Mouse (Mus musculus): ENCODE results near the gene Atg4c. TPM values are rescaled to one million over a fixed set of nuclear protein-coding genes. Genes with fewer than 3 reads are reported as not detected.

Atg4c gene
- total and polyA plus RNA-seq, 3 experiments: 1.2 to 2.3 TPM; not detected in 1

DNA sequence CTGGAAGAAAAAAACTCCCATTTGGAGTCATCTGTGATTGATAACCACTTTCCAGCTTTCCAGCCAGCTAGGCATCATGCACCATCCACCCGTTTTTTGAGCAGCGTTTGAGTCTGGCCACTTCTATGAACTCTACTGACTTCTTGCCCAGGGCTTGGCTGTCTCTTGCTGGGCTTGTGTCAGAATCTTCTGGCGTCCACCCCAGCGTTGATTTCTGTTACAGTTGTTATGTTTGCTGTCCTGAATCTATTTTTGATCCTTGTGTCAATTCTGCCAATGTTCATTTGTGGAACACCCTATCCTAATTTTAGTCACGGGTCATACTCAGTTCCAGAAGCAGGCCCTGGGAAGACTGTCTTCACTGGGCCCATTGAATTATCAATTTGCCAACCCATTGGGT lies 12.8 kb upstream of the Atg4c start:
- Histone ChIP-seq H3K27ac (ENCODE audit: control insufficient read depth, low read depth, low read length) (no peak overlapping the region), H3K4me1 (ENCODE audit: control insufficient read depth in 1 of 2, insufficient read depth in 2 of 2, low read length in 2 of 2) (no peaks in the 10 kb centered on the region; a peak in 2 of 4 replicates), H3K9ac (ENCODE audit: control insufficient read depth, low read depth, low read length, poor library complexity, severe bottlenecking) (no peak overlapping the region), H3K9me3 (replicated peaks; ENCODE audit: insufficient read depth, low read length) (no peaks in the 10 kb centered on the region), H3K4me3 (ENCODE audit: control insufficient read depth in 1 of 2, insufficient read depth in 1 of 2, low read depth in 2 of 2, low read length in 2 of 2) (no peak overlapping the region), H3K79me2 (ENCODE audit: control insufficient read depth, insufficient read depth, low read length, poor library complexity) (no peaks in the 10 kb centered on the region), H3K36me3 (ENCODE audit: control insufficient read depth in 1 of 2, insufficient read depth in 2 of 2, low read length in 2 of 2) (no peaks in the 10 kb centered on the region), H3K27me3 (ENCODE audit: control insufficient read depth in 1 of 2, insufficient read depth in 2 of 2, low read length in 2 of 2) (no peaks in the 10 kb centered on the region; a peak in 2 of 4 replicates)
- DNase-seq (ENCODE audit: low read depth, low spot score): no peak
- no peak for TF ChIP-seq GABPA (IDR thresholded peaks at IDR 0.05; ENCODE audit: low read depth, low read length)

DNA sequence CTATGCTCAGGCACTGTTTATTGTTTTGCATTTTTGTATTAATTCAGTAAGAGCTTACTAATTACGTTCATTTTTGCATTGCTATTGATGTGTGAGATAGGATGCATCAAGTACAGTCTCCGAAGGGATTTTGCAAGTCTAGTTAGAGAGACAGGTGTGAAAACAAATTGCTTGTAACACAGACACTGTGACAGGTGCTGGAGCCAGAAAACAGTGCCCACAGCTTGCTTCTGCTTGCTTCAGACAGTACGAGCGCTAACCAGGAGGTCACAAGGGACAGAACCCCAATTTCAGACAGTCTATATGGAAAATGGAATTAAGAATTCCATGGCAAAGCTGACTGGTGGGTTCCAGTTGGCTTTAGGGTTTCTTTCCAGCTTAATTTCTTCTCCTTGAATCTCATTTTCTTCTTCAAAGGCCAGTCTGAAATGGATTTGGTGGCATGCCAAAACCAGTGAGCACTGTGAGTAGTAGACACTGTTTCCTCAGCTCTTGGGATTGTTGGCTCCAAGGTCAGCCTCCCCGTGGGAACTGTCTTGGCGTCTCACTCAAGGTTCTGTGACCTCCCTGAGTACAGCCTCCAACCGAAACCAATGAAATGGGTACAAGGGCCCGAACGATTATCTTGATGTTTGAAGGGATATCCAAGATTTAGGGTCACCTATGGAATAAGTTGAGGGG lies 11.9 kb upstream of the Atg4c start:
- TF ChIP-seq TAL1 (IDR thresholded peaks at IDR 0.05; ENCODE audit: low read length): no peak
- TF ChIP-seq POLR2AphosphoS5 (IDR thresholded peaks at IDR 0.05; ENCODE audit: borderline replicate concordance, low read depth, low read length): no peak
- no peak for TF ChIP-seq TBP (IDR thresholded peaks at IDR 0.05; ENCODE audit: low read depth, low read length)
- H3K4me3 ChIP-seq (ENCODE audit: control insufficient read depth in 1 of 2, insufficient read depth in 1 of 2, low read depth in 2 of 2, low read length in 2 of 2): no peak overlapping the region
- DNase-seq (ENCODE audit: low read depth, low spot score): no peak
- no peaks in the 10 kb centered on the region for H3K79me2 ChIP-seq (ENCODE audit: control insufficient read depth, insufficient read depth, low read length, poor library complexity)
- H3K27me3 ChIP-seq (ENCODE audit: control insufficient read depth in 1 of 2, insufficient read depth in 2 of 2, low read length in 2 of 2): no peaks in the 10 kb centered on the region; a peak in 1 of 4 replicates
- no peak overlapping the region for H3K9ac ChIP-seq (ENCODE audit: control insufficient read depth, low read depth, low read length, poor library complexity, severe bottlenecking)
- no peaks in the 10 kb centered on the region; a peak in 2 of 4 replicates for H3K4me1 ChIP-seq (ENCODE audit: control insufficient read depth in 1 of 2, insufficient read depth in 2 of 2, low read length in 2 of 2)
- H3K9me3 ChIP-seq (replicated peaks; ENCODE audit: insufficient read depth, low read length): no peaks in the 10 kb centered on the region
- H3K27ac ChIP-seq (ENCODE audit: control insufficient read depth, low read depth, low read length): no peak overlapping the region
- no peaks in the 10 kb centered on the region for H3K36me3 ChIP-seq (ENCODE audit: control insufficient read depth in 1 of 2, insufficient read depth in 2 of 2, low read length in 2 of 2)

DNA sequence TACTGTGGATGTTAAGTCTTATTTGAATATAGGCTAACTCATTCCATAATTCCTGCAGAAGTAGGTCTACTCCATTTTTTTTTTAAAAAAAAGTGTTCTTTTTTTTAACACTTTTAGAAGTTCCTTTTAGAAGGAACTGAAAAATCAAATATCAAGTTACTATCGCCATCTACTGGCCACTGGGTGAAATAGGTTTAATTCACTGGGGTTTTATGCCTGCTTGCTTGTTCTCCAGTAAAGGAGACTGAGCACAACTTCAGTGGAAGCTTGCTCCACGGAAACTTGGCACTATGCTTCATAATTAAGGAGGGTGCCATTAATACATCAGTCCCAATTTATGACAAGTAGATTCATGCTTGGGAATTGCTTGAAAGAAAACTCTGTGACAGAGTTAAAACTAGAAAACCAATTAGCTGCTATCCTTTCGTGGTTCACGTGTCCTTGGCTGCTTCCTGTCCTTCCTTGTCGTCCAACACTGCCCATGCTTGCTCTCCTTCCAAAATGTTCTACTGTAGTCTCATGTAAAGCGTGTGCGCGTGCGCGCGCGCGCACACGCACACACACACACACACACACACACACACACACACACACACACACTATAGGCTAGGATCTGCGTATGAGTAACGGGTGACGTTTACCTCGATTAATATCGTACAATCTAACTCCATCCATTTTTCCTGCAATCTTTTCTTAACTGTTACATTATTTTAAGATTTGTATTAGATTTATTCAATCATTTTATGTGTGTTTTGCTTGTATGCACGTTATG lies 10.9 kb upstream of the Atg4c start:
- no peak for TF ChIP-seq MEF2A (IDR thresholded peaks at IDR 0.05; ENCODE audit: extremely low read depth, insufficient replicate concordance, low read depth, low read length, poor library complexity, severe bottlenecking)
- no peak for TF ChIP-seq CHD1 (IDR thresholded peaks at IDR 0.05; ENCODE audit: low read depth, low read length)
- no peak for TF ChIP-seq UBTF (IDR thresholded peaks at IDR 0.05; ENCODE audit: borderline replicate concordance, insufficient read depth, low read depth, low read length)
- TF ChIP-seq NRF1 (IDR thresholded peaks at IDR 0.05; ENCODE audit: insufficient read depth, low read depth, low read length, poor library complexity, severe bottlenecking): peak; percentile 58; the same call in 1 of the 2 replicates
- TF ChIP-seq CTCF (IDR thresholded peaks at IDR 0.05 in 2 of 3, conservative IDR thresholded peaks at IDR 0.05 in 1 of 3; ENCODE audit: control insufficient read depth in 1 of 3, insufficient read depth in 1 of 3, low read depth in 2 of 3, low read length in 3 of 3, poor library complexity in 1 of 3, severe bottlenecking in 1 of 3): peak in 2 of 3 experiments; percentile 61 to 87; a peak in 4 of 6 replicates
- peak; percentile 97 for TF ChIP-seq RAD21 (IDR thresholded peaks at IDR 0.05; ENCODE audit: low read depth, low read length)
- TF ChIP-seq ELF1 (IDR thresholded peaks at IDR 0.05; ENCODE audit: low read depth, low read length): no peak
- TF ChIP-seq ZC3H11A (IDR thresholded peaks at IDR 0.05; ENCODE audit: low read depth, low read length): peak; percentile 89
- TF ChIP-seq POLR2AphosphoS2 (IDR thresholded peaks at IDR 0.05; ENCODE audit: low read length): no peak
- TF ChIP-seq SMC3 (IDR thresholded peaks at IDR 0.05; ENCODE audit: low read depth, low read length): peak; percentile 80
- TF ChIP-seq POLR2A (IDR thresholded peaks at IDR 0.05; ENCODE audit: control insufficient read depth in 1 of 2, insufficient read depth in 1 of 2, low read depth in 1 of 2, low read length in 2 of 2, poor library complexity in 1 of 2): no peak
- TF ChIP-seq ZNF384 (IDR thresholded peaks at IDR 0.05; ENCODE audit: low read depth, low read length): peak; percentile 96
- no peak for TF ChIP-seq E2F4 (IDR thresholded peaks at IDR 0.05; ENCODE audit: borderline replicate concordance, low read depth, low read length)
- no peaks in the 10 kb centered on the region for H3K9me3 ChIP-seq (replicated peaks; ENCODE audit: insufficient read depth, low read length)
- peak overlapping the region; percentile 31 to 38; a peak in 3 of 4 replicates for H3K4me3 ChIP-seq (ENCODE audit: control insufficient read depth in 1 of 2, insufficient read depth in 1 of 2, low read depth in 2 of 2, low read length in 2 of 2)
- no peaks in the 10 kb centered on the region for H3K79me2 ChIP-seq (ENCODE audit: control insufficient read depth, insufficient read depth, low read length, poor library complexity)
- no peaks in the 10 kb centered on the region; a peak in 1 of 4 replicates for H3K27me3 ChIP-seq (ENCODE audit: control insufficient read depth in 1 of 2, insufficient read depth in 2 of 2, low read length in 2 of 2)
- peak; percentile 82 for DNase-seq (ENCODE audit: low read depth, low spot score)
- H3K36me3 ChIP-seq (ENCODE audit: control insufficient read depth in 1 of 2, insufficient read depth in 2 of 2, low read length in 2 of 2): no peaks in the 10 kb centered on the region
- peak overlapping the region; percentile 37 for H3K9ac ChIP-seq (ENCODE audit: control insufficient read depth, low read depth, low read length, poor library complexity, severe bottlenecking)
- H3K27ac ChIP-seq (ENCODE audit: control insufficient read depth, low read depth, low read length): no peak overlapping the region
- H3K4me1 ChIP-seq (ENCODE audit: control insufficient read depth in 1 of 2, insufficient read depth in 2 of 2, low read length in 2 of 2): no peaks in the 10 kb centered on the region; a peak in 2 of 4 replicates
